Mouse (Mus musculus): ENCODE results near the gene Abcc1. TPM values are rescaled to one million over a fixed set of nuclear protein-coding genes. Genes with fewer than 3 reads are reported as not detected.

The Abcc1 gene
- polyA plus RNA-seq (2012; rRNA removed; ENCODE audit: low replicate concordance): 1.5 and 15.7 TPM in 2 replicates

GRCm38 (mm10) chr16:14361362-14362098, at the start of gene Abcc1:
TSS of gene Abcc1 (plus strand) at chr16:14361558.

DNA sequence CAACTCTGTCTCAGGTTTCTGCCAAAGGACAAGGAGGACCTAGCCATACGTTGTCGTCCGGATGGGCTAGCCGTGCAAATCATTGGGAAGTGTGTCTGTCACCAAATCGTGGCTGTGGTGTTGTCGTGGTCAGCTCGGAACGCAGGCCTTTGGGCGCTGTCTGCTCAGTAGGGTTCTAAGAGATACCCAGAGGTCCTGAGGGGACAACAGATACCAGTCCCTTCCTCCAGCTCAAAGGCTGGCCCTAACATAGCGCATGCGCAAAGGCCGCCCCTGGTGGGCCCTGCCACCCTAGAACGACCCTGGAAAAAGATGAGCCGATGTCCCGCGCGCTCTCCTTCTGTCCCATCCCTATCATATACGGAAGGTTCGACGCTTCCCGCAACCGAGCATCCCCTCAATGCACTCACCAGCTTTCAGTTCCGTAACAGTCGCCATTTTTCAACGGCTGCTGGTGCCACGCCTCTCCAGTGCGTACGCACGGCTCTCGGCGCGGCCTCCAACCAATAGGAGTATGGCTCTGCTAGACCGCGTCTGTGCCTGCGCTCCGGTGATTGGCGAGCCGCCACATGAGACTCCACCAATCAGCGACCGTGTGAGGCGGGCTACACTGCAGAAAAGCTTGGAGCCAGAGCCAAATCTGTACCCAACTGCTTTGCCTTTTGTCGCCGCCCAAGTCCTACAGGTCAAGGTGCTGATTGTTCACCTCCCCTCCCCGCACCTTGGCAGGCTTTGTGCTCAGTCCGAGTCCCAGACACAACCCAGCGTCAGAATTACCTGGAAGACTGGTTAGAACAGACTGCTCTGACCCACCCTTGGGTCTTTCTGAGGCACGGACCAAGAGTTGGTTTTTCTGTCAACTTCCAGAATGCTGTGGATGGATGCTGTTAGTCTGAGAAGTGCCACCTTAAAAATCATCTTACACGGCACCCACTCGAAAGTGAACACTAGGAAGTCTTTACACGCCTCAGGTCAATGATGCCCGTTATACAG, 44.2 kb upstream of the Abcc1 start, which contains the start of gene Fopnl:
Fopnl (minus strand) TSS at position 522 of the 993 bp plus-strand sequence.

Other genes starting within 250 kb of the Abcc1 start
- gene Nde1, start 198.3 kb upstream of the Abcc1 start, polyA plus RNA-seq (2012; rRNA removed; ENCODE audit: low replicate concordance): 11.6 and 17.2 TPM in 2 replicates
- gene Marf1, start 198.2 kb upstream of the Abcc1 start, polyA plus RNA-seq (2012; rRNA removed; ENCODE audit: low replicate concordance): 3.1 and 3.3 TPM in 2 replicates
- 11.7 and 35.4 TPM in 2 replicates for gene Myh11, start 70.2 kb upstream of the Abcc1 start, polyA plus RNA-seq (2012; rRNA removed; ENCODE audit: low replicate concordance)
- gene Fopnl, start 44.2 kb upstream of the Abcc1 start, polyA plus RNA-seq (2012; rRNA removed; ENCODE audit: low replicate concordance): 14.6 and 20.2 TPM in 2 replicates
- gene A630010A05Rik, start 200.8 kb downstream of the Abcc1 start, polyA plus RNA-seq (2012; rRNA removed; ENCODE audit: low replicate concordance): 0.02 TPM in 1 of 2 replicates, not detected in the other